Mouse (Mus musculus) myocyte (in vitro differentiated cells): ENCODE results near the gene Ifi211. TPM values are rescaled to one million over a fixed set of nuclear protein-coding genes. Genes with fewer than 3 reads are reported as not detected.

Source experiments
- polyA plus RNA-seq: library from polyadenylated mRNA; unstranded; fragments of >200 nt; fragmentation: generic; extraction: Trizol; gene quantifications from one replicate; pipeline ENCODE4 v1.2.1, GENCODE M21; 2012; ENCODE audit warnings: missing spikeins

Ifi211 gene
- polyA plus RNA-seq, 1 experiment, result 1.9 TPM

Other genes with a start within 250 kb of the Ifi211 start
- 0.01 TPM for gene Ifi208, start 239.4 kb downstream of the Ifi211 start, polyA plus RNA-seq
- gene Ifi207, start 171.3 kb downstream of the Ifi211 start, polyA plus RNA-seq, result 0.10 TPM
- 5.2 TPM for gene Ifi204, start 146.1 kb downstream of the Ifi211 start, polyA plus RNA-seq
- 2.3 TPM for gene Mndal, start 29.4 kb upstream of the Ifi211 start, polyA plus RNA-seq
- 3.3 TPM for gene Ifi203, start 29.6 kb upstream of the Ifi211 start, polyA plus RNA-seq
- 9.6 TPM for gene Ifi202b, start 69.7 kb upstream of the Ifi211 start, polyA plus RNA-seq
- gene Ifi205, start 118.8 kb upstream of the Ifi211 start, polyA plus RNA-seq, result 0.04 TPM
- gene Olfr433, start 127.7 kb upstream of the Ifi211 start, polyA plus RNA-seq, result not detected
- gene Olfr432, start 136.2 kb upstream of the Ifi211 start, polyA plus RNA-seq, result not detected
- gene Olfr430, start 153.6 kb upstream of the Ifi211 start, polyA plus RNA-seq, result not detected
- gene Olfr429, start 171.3 kb upstream of the Ifi211 start, polyA plus RNA-seq, result not detected
- gene Olfr427, start 183.8 kb upstream of the Ifi211 start, polyA plus RNA-seq, result not detected
- not detected for gene Olfr231, start 208.1 kb upstream of the Ifi211 start, polyA plus RNA-seq
- not detected for gene Olfr424, start 218.5 kb upstream of the Ifi211 start, polyA plus RNA-seq
- not detected for gene Olfr420, start 242.6 kb upstream of the Ifi211 start, polyA plus RNA-seq